Mouse (Mus musculus) neural tube, embryonic 11.5 days (tissue): ENCODE measurements around the gene Dlgap1. TPM values are rescaled to one million over a fixed set of nuclear protein-coding genes. Genes with fewer than 3 reads are reported as not detected.

Experiments
- ATAC-seq: fragments of 200-750 bp; cut with Nextera tagmentation; 2 replicates; pipeline ENCODE4 v1.8.0; 2017; ENCODE audit warnings: moderate number of reproducible peaks, mild to moderate bottlenecking, moderate TSS enrichment, moderate library complexity; ENCODE audit not compliant: insufficient read depth, low FRiP score, low TSS enrichment
- DNase-seq: peaks from one replicate; pipeline ENCODE4 v3.0.0-alpha.2; 2015; ENCODE audit warnings: low spot score
- H3K27ac ChIP-seq: fragments of 300-500 bp; sonication (generic); 2 replicates; pipeline ENCODE4 v1.5.1; 2014; ENCODE audit warnings: low read depth, mild to moderate bottlenecking, low read length
- H3K27me3 ChIP-seq: fragments of 300-500 bp; sonication (generic); 2 replicates; pipeline ENCODE4 v1.6.1; 2014; ENCODE audit warnings: mild to moderate bottlenecking, low read length, mixed read lengths; ENCODE audit not compliant: control insufficient read depth, insufficient read depth
- H3K36me3 ChIP-seq: fragments of 300-500 bp; sonication (generic); 2 replicates; pipeline ENCODE4 v1.6.1; 2014; ENCODE audit warnings: mild to moderate bottlenecking, low read length, moderate library complexity, mixed read lengths; ENCODE audit not compliant: control insufficient read depth, insufficient read depth
- H3K4me1 ChIP-seq: fragments of 300-500 bp; sonication (generic); 2 replicates; pipeline ENCODE4 v1.6.1; 2014; ENCODE audit warnings: low read length, mixed read lengths; ENCODE audit not compliant: control insufficient read depth, insufficient read depth
- H3K4me2 ChIP-seq: fragments of 300-500 bp; sonication (generic); 2 replicates; pipeline ENCODE4 v1.6.1; 2014; ENCODE audit warnings: low read depth, mild to moderate bottlenecking, moderate library complexity
- H3K4me3 ChIP-seq: fragments of 300-500 bp; sonication (generic); 2 replicates; pipeline ENCODE4 v1.5.1; 2014; ENCODE audit warnings: low read depth, low read length
- H3K9ac ChIP-seq: fragments of 300-500 bp; sonication (generic); 2 replicates; pipeline ENCODE4 v1.6.1; 2014; ENCODE audit warnings: mild to moderate bottlenecking, low read length
- H3K9me3 ChIP-seq: fragments of 300-500 bp; sonication (generic); 2 replicates; pipeline ENCODE4 v1.6.1; 2016; ENCODE audit warnings: low read length; ENCODE audit not compliant: control insufficient read depth
- WGBS: fragments of 180-500 bp; shearing (Covaris S2); extraction: QIAGEN DNeasy Blood & Tissue Kit; methylation state at CpG from one replicate; pipeline ENCODE4 v1.1.7; 2014; 5-methylcytosine and 5-hydroxymethylcytosine counted together
- polyA plus RNA-seq: library from polyadenylated mRNA; unstranded; fragments of >200 nt; fragmentation: Nextera tagmentation; extraction: Ambion mirVana; gene quantifications from 2 replicates; pipeline ENCODE4 v1.2.1, GENCODE M21; 2014

The Dlgap1 gene
- polyA plus RNA-seq, 1 experiment from 2014 or later: 5.9 TPM

- H3K4me3 ChIP-seq: no peak overlapping the region
- no peak overlapping the region for H3K4me2 ChIP-seq
- H3K27me3 ChIP-seq: no peaks in the 10 kb centered on the region
- H3K9me3 ChIP-seq: no peaks in the 10 kb centered on the region
- DNase-seq (no peak), ATAC-seq (no peak)
- WGBS: 84% methylated on average over 4 of the region's 4 CpGs
- H3K9ac ChIP-seq: no peak overlapping the region
- no peak overlapping the region for H3K27ac ChIP-seq
- peaks cover 6% of the 10 kb centered on the region; the same call in 1 of the 2 replicates for H3K4me1 ChIP-seq
- H3K36me3 ChIP-seq: no peaks in the 10 kb centered on the region
Observed at GRCm38 (mm10) chr17:70799266-70799665, 830.4 kb downstream of the Dlgap1 start.

- Histone ChIP-seq H3K9me3 (no peaks in the 10 kb centered on the region), H3K4me3 (no peak overlapping the region), H3K36me3 (no peaks in the 10 kb centered on the region), H3K27ac (no peak overlapping the region), H3K27me3 (no peaks in the 10 kb centered on the region), H3K4me1 (no peaks in the 10 kb centered on the region), H3K9ac (no peak overlapping the region), H3K4me2 (no peak overlapping the region)
- DNase-seq: no peak
- no peak for ATAC-seq
- 87% methylated on average over 14 of the region's 14 CpGs for WGBS
Observed at GRCm38 (mm10) chr17:70802022-70802421, 833.1 kb downstream of the Dlgap1 start.

- ATAC-seq: no peak
- WGBS: 93% methylated on average over 9 of the region's 9 CpGs
- no peak overlapping the region for H3K9ac ChIP-seq
Observed at GRCm38 (mm10) chr17:70805866-70806265, 837.0 kb downstream of the Dlgap1 start.

GRCm38 (mm10) chr17:70806600-70806999, 837.7 kb downstream of the Dlgap1 start:
- 90% methylated on average over 2 of the region's 2 CpGs for WGBS
- H3K4me1 ChIP-seq: no peaks in the 10 kb centered on the region
- no peak overlapping the region for H3K4me3 ChIP-seq
- H3K27ac ChIP-seq: no peak overlapping the region
- no peak for DNase-seq
- no peaks in the 10 kb centered on the region for H3K36me3 ChIP-seq
- no peaks in the 10 kb centered on the region for H3K9me3 ChIP-seq
- H3K9ac ChIP-seq: no peak overlapping the region
- H3K27me3 ChIP-seq: no peaks in the 10 kb centered on the region
- no peak for ATAC-seq
- H3K4me2 ChIP-seq: no peak overlapping the region

More at GRCm38 (mm10) chr17:70805866-70806265, 837.0 kb downstream of the Dlgap1 start:
- no peak overlapping the region for H3K27ac ChIP-seq
- H3K4me3 ChIP-seq: no peak overlapping the region
- H3K4me2 ChIP-seq: no peak overlapping the region
- H3K4me1 ChIP-seq: no peaks in the 10 kb centered on the region
- DNase-seq: no peak
- H3K36me3 ChIP-seq: no peaks in the 10 kb centered on the region
- H3K27me3 ChIP-seq: no peaks in the 10 kb centered on the region
- no peaks in the 10 kb centered on the region for H3K9me3 ChIP-seq

GRCm38 (mm10) chr17:70807885-70808284, 839.0 kb downstream of the Dlgap1 start:
- Histone ChIP-seq H3K4me3 (no peak overlapping the region), H3K27ac (no peak overlapping the region), H3K36me3 (no peaks in the 10 kb centered on the region), H3K4me1 (no peaks in the 10 kb centered on the region), H3K9ac (no peak overlapping the region), H3K27me3 (no peaks in the 10 kb centered on the region), H3K9me3 (no peaks in the 10 kb centered on the region), H3K4me2 (no peak overlapping the region)
- no peak for DNase-seq
- no peak for ATAC-seq
- WGBS: 100% methylated on average over 1 of the region's 1 CpGs

GRCm38 (mm10) chr17:70808837-70809236, 840.0 kb downstream of the Dlgap1 start:
- ATAC-seq (no peak), DNase-seq (no peak)
- no peak overlapping the region for H3K4me3 ChIP-seq
- H3K27ac ChIP-seq: no peak overlapping the region
- no peaks in the 10 kb centered on the region for H3K36me3 ChIP-seq
- H3K4me1 ChIP-seq: no peaks in the 10 kb centered on the region
- no peaks in the 10 kb centered on the region for H3K27me3 ChIP-seq
- H3K9me3 ChIP-seq: no peaks in the 10 kb centered on the region
- no peak overlapping the region for H3K9ac ChIP-seq
- 38% methylated on average over 14 of the region's 14 CpGs for WGBS
- H3K4me2 ChIP-seq: no peak overlapping the region

GRCm38 (mm10) chr17:70809776-70810175, 840.9 kb downstream of the Dlgap1 start:
- ATAC-seq (no peak), DNase-seq (no peak)
- Histone ChIP-seq H3K4me3 (no peak overlapping the region), H3K4me2 (no peak overlapping the region), H3K9me3 (no peaks in the 10 kb centered on the region), H3K27ac (no peak overlapping the region), H3K4me1 (no peaks in the 10 kb centered on the region), H3K27me3 (no peaks in the 10 kb centered on the region), H3K9ac (no peak overlapping the region), H3K36me3 (no peaks in the 10 kb centered on the region)
- 24% methylated on average over 3 of the region's 3 CpGs for WGBS

GRCm38 (mm10) chr17:70810795-70811194, 841.9 kb downstream of the Dlgap1 start:
- no peak overlapping the region for H3K9ac ChIP-seq
- no peak overlapping the region for H3K4me2 ChIP-seq
- H3K27ac ChIP-seq: no peak overlapping the region
- DNase-seq: no peak
- H3K9me3 ChIP-seq: no peaks in the 10 kb centered on the region
- no peaks in the 10 kb centered on the region for H3K27me3 ChIP-seq
- no peaks in the 10 kb centered on the region for H3K4me1 ChIP-seq
- H3K36me3 ChIP-seq: no peaks in the 10 kb centered on the region
- 77% methylated on average over 5 of the region's 5 CpGs for WGBS
- no peak for ATAC-seq
- no peak overlapping the region for H3K4me3 ChIP-seq

GRCm38 (mm10) chr17:70815001-70815400, 846.1 kb downstream of the Dlgap1 start:
- H3K36me3 ChIP-seq: no peaks in the 10 kb centered on the region
- DNase-seq (no peak), ATAC-seq (no peak)
- H3K9ac ChIP-seq: no peak overlapping the region
- H3K27me3 ChIP-seq: peaks cover 19% of the 10 kb centered on the region
- 0 out of 2 replicates have a peak, but pooled peaks cover 3% of the 10 kb centered on the region for H3K4me1 ChIP-seq
- H3K4me3 ChIP-seq: no peak overlapping the region
- no peak overlapping the region for H3K4me2 ChIP-seq
- WGBS: 63% methylated on average over 8 of the region's 8 CpGs
- H3K9me3 ChIP-seq: no peaks in the 10 kb centered on the region
- no peak overlapping the region for H3K27ac ChIP-seq
